Mouse (Mus musculus): ENCODE results near the gene Gnai3. TPM values are rescaled to one million over a fixed set of nuclear protein-coding genes. Genes with fewer than 3 reads are reported as not detected.

Gnai3 gene
- polyA plus RNA-seq, 1 experiment from 2014 or later = 154 TPM

- WGBS = 93% methylated on average over 4 of the region's 4 CpGs
- H3K4me3 ChIP-seq (ENCODE audit: low read depth, low read length) = no peak overlapping the region
- H3K36me3 ChIP-seq (ENCODE audit: control insufficient read depth, insufficient read depth, low read length) = no peaks in the 10 kb centered on the region
- H3K4me1 ChIP-seq (ENCODE audit: control insufficient read depth, insufficient read depth, low read length) = 0 out of 2 replicates have a peak, but pooled peaks cover 4% of the 10 kb centered on the region
- H3K27me3 ChIP-seq (ENCODE audit: control insufficient read depth, insufficient read depth, low read length) = no peaks in the 10 kb centered on the region
- H3K9me3 ChIP-seq (ENCODE audit: control insufficient read depth, low read depth, low read length) = no peaks in the 10 kb centered on the region
- no peak overlapping the region for H3K9ac ChIP-seq (replicated peaks; ENCODE audit: low read depth, low read length)
- no peak overlapping the region for H3K4me2 ChIP-seq (replicated peaks; ENCODE audit: low read depth, low read length)
- no peak overlapping the region for H3K27ac ChIP-seq (ENCODE audit: low read length)
- no peak for ATAC-seq (ENCODE audit: insufficient number of reproducible peaks, insufficient read depth, low FRiP score, low read depth)
Observed at GRCm38 (mm10) chr3:108129804-108130203, 16.1 kb downstream of the Gnai3 start.

GRCm38 (mm10) chr3:108129367-108129766 is 16.6 kb downstream of the Gnai3 start:
- ATAC-seq (ENCODE audit: insufficient number of reproducible peaks, insufficient read depth, low FRiP score, low read depth) = no peak

GRCm38 (mm10) chr3:108128520-108128919 is 17.4 kb downstream of the Gnai3 start:
- Histone ChIP-seq H3K27me3 (ENCODE audit: control insufficient read depth, insufficient read depth, low read length) (no peaks in the 10 kb centered on the region), H3K4me3 (ENCODE audit: low read depth, low read length) (no peak overlapping the region), H3K9ac (replicated peaks; ENCODE audit: low read depth, low read length) (no peak overlapping the region), H3K27ac (ENCODE audit: low read length) (no peak overlapping the region), H3K4me2 (replicated peaks; ENCODE audit: low read depth, low read length) (no peak overlapping the region), H3K36me3 (ENCODE audit: control insufficient read depth, insufficient read depth, low read length) (no peaks in the 10 kb centered on the region), H3K4me1 (ENCODE audit: control insufficient read depth, insufficient read depth, low read length) (0 out of 2 replicates have a peak, but pooled peaks cover 4% of the 10 kb centered on the region), H3K9me3 (ENCODE audit: control insufficient read depth, low read depth, low read length) (no peaks in the 10 kb centered on the region)
- WGBS = 68% methylated on average over 5 of the region's 5 CpGs
- no peak for ATAC-seq (ENCODE audit: insufficient number of reproducible peaks, insufficient read depth, low FRiP score, low read depth)

More at GRCm38 (mm10) chr3:108129367-108129766, 16.6 kb downstream of the Gnai3 start:
- H3K4me1 ChIP-seq (ENCODE audit: control insufficient read depth, insufficient read depth, low read length) = 0 out of 2 replicates have a peak, but pooled peaks cover 4% of the 10 kb centered on the region
- no peak overlapping the region for H3K9ac ChIP-seq (replicated peaks; ENCODE audit: low read depth, low read length)
- WGBS = 84% methylated on average over 4 of the region's 4 CpGs
- H3K36me3 ChIP-seq (ENCODE audit: control insufficient read depth, insufficient read depth, low read length) = no peaks in the 10 kb centered on the region
- H3K4me2 ChIP-seq (replicated peaks; ENCODE audit: low read depth, low read length) = no peak overlapping the region
- H3K9me3 ChIP-seq (ENCODE audit: control insufficient read depth, low read depth, low read length) = no peaks in the 10 kb centered on the region
- no peaks in the 10 kb centered on the region for H3K27me3 ChIP-seq (ENCODE audit: control insufficient read depth, insufficient read depth, low read length)
- H3K27ac ChIP-seq (ENCODE audit: low read length) = no peak overlapping the region
- H3K4me3 ChIP-seq (ENCODE audit: low read depth, low read length) = no peak overlapping the region

GRCm38 (mm10) chr3:108126327-108126726 is 19.6 kb downstream of the Gnai3 start:
- Histone ChIP-seq H3K4me3 (ENCODE audit: low read depth, low read length) (no peak overlapping the region), H3K4me1 (ENCODE audit: control insufficient read depth, insufficient read depth, low read length) (0 out of 2 replicates have a peak, but pooled peaks cover 4% of the 10 kb centered on the region), H3K4me2 (replicated peaks; ENCODE audit: low read depth, low read length) (no peak overlapping the region), H3K27me3 (ENCODE audit: control insufficient read depth, insufficient read depth, low read length) (no peaks in the 10 kb centered on the region), H3K36me3 (ENCODE audit: control insufficient read depth, insufficient read depth, low read length) (peaks cover 17% of the 10 kb centered on the region), H3K27ac (ENCODE audit: low read length) (no peak overlapping the region), H3K9me3 (ENCODE audit: control insufficient read depth, low read depth, low read length) (no peaks in the 10 kb centered on the region), H3K9ac (replicated peaks; ENCODE audit: low read depth, low read length) (no peak overlapping the region)
- no peak for ATAC-seq (ENCODE audit: insufficient number of reproducible peaks, insufficient read depth, low FRiP score, low read depth)
- 82% methylated on average over 3 of the region's 3 CpGs for WGBS

- H3K27ac ChIP-seq (ENCODE audit: low read length) = no peak overlapping the region
- no peaks in the 10 kb centered on the region for H3K4me1 ChIP-seq (ENCODE audit: control insufficient read depth, insufficient read depth, low read length)
- 44% methylated on average over 1 of the region's 1 CpGs for WGBS
- H3K4me2 ChIP-seq (replicated peaks; ENCODE audit: low read depth, low read length) = no peak overlapping the region
- H3K9ac ChIP-seq (replicated peaks; ENCODE audit: low read depth, low read length) = no peak overlapping the region
- no peaks in the 10 kb centered on the region for H3K9me3 ChIP-seq (ENCODE audit: control insufficient read depth, low read depth, low read length)
- no peaks in the 10 kb centered on the region for H3K27me3 ChIP-seq (ENCODE audit: control insufficient read depth, insufficient read depth, low read length)
- H3K4me3 ChIP-seq (ENCODE audit: low read depth, low read length) = no peak overlapping the region
- H3K36me3 ChIP-seq (ENCODE audit: control insufficient read depth, insufficient read depth, low read length) = peaks cover 29% of the 10 kb centered on the region
- ATAC-seq (ENCODE audit: insufficient number of reproducible peaks, insufficient read depth, low FRiP score, low read depth) = no peak
Observed at GRCm38 (mm10) chr3:108124131-108124530, 21.8 kb downstream of the Gnai3 start.

- Histone ChIP-seq H3K27ac (ENCODE audit: low read length) (no peak overlapping the region), H3K4me3 (ENCODE audit: low read depth, low read length) (no peak overlapping the region), H3K9me3 (ENCODE audit: control insufficient read depth, low read depth, low read length) (no peaks in the 10 kb centered on the region), H3K27me3 (ENCODE audit: control insufficient read depth, insufficient read depth, low read length) (no peaks in the 10 kb centered on the region), H3K4me2 (replicated peaks; ENCODE audit: low read depth, low read length) (no peak overlapping the region), H3K4me1 (ENCODE audit: control insufficient read depth, insufficient read depth, low read length) (no peaks in the 10 kb centered on the region), H3K36me3 (ENCODE audit: control insufficient read depth, insufficient read depth, low read length) (peaks cover 34% of the 10 kb centered on the region), H3K9ac (replicated peaks; ENCODE audit: low read depth, low read length) (no peak overlapping the region)
- no peak for ATAC-seq (ENCODE audit: insufficient number of reproducible peaks, insufficient read depth, low FRiP score, low read depth)
- 88% methylated on average over 5 of the region's 5 CpGs for WGBS
Observed at GRCm38 (mm10) chr3:108123242-108123641, 22.7 kb downstream of the Gnai3 start.

GRCm38 (mm10) chr3:108121101-108121500 is 24.8 kb downstream of the Gnai3 start:
- Histone ChIP-seq H3K36me3 (ENCODE audit: control insufficient read depth, insufficient read depth, low read length) (peaks cover 44% of the 10 kb centered on the region), H3K4me2 (replicated peaks; ENCODE audit: low read depth, low read length) (no peak overlapping the region), H3K9ac (replicated peaks; ENCODE audit: low read depth, low read length) (no peak overlapping the region), H3K4me1 (ENCODE audit: control insufficient read depth, insufficient read depth, low read length) (no peaks in the 10 kb centered on the region), H3K27me3 (ENCODE audit: control insufficient read depth, insufficient read depth, low read length) (no peaks in the 10 kb centered on the region), H3K27ac (ENCODE audit: low read length) (no peak overlapping the region), H3K9me3 (ENCODE audit: control insufficient read depth, low read depth, low read length) (no peaks in the 10 kb centered on the region), H3K4me3 (ENCODE audit: low read depth, low read length) (no peak overlapping the region)
- 77% methylated on average over 3 of the region's 3 CpGs for WGBS
- ATAC-seq (ENCODE audit: insufficient number of reproducible peaks, insufficient read depth, low FRiP score, low read depth) = no peak

- no peak overlapping the region for H3K4me3 ChIP-seq (ENCODE audit: low read depth, low read length)
- no peak for ATAC-seq (ENCODE audit: insufficient number of reproducible peaks, insufficient read depth, low FRiP score, low read depth)
- H3K27ac ChIP-seq (ENCODE audit: low read length) = no peak overlapping the region
- no peaks in the 10 kb centered on the region for H3K27me3 ChIP-seq (ENCODE audit: control insufficient read depth, insufficient read depth, low read length)
- no peak overlapping the region for H3K4me2 ChIP-seq (replicated peaks; ENCODE audit: low read depth, low read length)
- WGBS = 78% methylated on average over 6 of the region's 6 CpGs
- H3K9ac ChIP-seq (replicated peaks; ENCODE audit: low read depth, low read length) = no peak overlapping the region
- no peaks in the 10 kb centered on the region for H3K4me1 ChIP-seq (ENCODE audit: control insufficient read depth, insufficient read depth, low read length)
- peaks cover 51% of the 10 kb centered on the region for H3K36me3 ChIP-seq (ENCODE audit: control insufficient read depth, insufficient read depth, low read length)
- no peaks in the 10 kb centered on the region for H3K9me3 ChIP-seq (ENCODE audit: control insufficient read depth, low read depth, low read length)
Observed at GRCm38 (mm10) chr3:108117465-108117864, 28.5 kb downstream of the Gnai3 start.

GRCm38 (mm10) chr3:108113591-108114289 is 32.2 kb downstream of the Gnai3 start:
- no peaks in the 10 kb centered on the region for H3K9me3 ChIP-seq (ENCODE audit: control insufficient read depth, low read depth, low read length)
- WGBS = 84% methylated on average over 7 of the region's 7 CpGs

More at GRCm38 (mm10) chr3:108113591-108114289, 32.2 kb downstream of the Gnai3 start:
- H3K4me3 ChIP-seq (ENCODE audit: low read depth, low read length) = no peak overlapping the region
- H3K4me2 ChIP-seq (replicated peaks; ENCODE audit: low read depth, low read length) = no peak overlapping the region
- no peaks in the 10 kb centered on the region for H3K27me3 ChIP-seq (ENCODE audit: control insufficient read depth, insufficient read depth, low read length)
- no peaks in the 10 kb centered on the region for H3K4me1 ChIP-seq (ENCODE audit: control insufficient read depth, insufficient read depth, low read length)
- no peak overlapping the region for H3K9ac ChIP-seq (replicated peaks; ENCODE audit: low read depth, low read length)
- no peak overlapping the region for H3K27ac ChIP-seq (ENCODE audit: low read length)
- no peak for ATAC-seq (ENCODE audit: insufficient number of reproducible peaks, insufficient read depth, low FRiP score, low read depth)
- H3K36me3 ChIP-seq (ENCODE audit: control insufficient read depth, insufficient read depth, low read length) = peaks cover 58% of the 10 kb centered on the region
